Mouse (Mus musculus): ENCODE results near the gene Mfsd11. TPM values are rescaled to one million over a fixed set of nuclear protein-coding genes. Genes with fewer than 3 reads are reported as not detected.
"Not testable (repeated sequence)": the region's sequence is repeated elsewhere in the genome, so short reads cannot be mapped to it uniquely, and the experiment has no call there.

The Mfsd11 gene
- polyA plus RNA-seq, 1 experiment from 2014 or later, result 31.9 TPM

- H3K27me3 ChIP-seq (ENCODE audit: control insufficient read depth, insufficient read depth, low read length), result no peaks in the 10 kb centered on the region
- H3K27ac ChIP-seq (replicated peaks in 1 of 2; ENCODE audit: control insufficient read depth in 1 of 2, insufficient read depth in 1 of 2, low read depth in 2 of 2, low read length in 2 of 2), result peak overlapping the region; percentile 89 to 91; a peak in 2 of 4 replicates
- peaks cover 3% of the 10 kb centered on the region; the same call in 1 of the 2 replicates for H3K36me3 ChIP-seq (ENCODE audit: control insufficient read depth, insufficient read depth, low read length)
- peaks cover 39 to 59% of the 10 kb centered on the region in 2 experiments for H3K4me1 ChIP-seq (ENCODE audit: control insufficient read depth in 2 of 2, insufficient read depth in 2 of 2, low read length in 2 of 2)
- no peak for ATAC-seq (ENCODE audit: insufficient number of reproducible peaks, insufficient read depth, low FRiP score, low read depth)
- no peak overlapping the region for H3K4me3 ChIP-seq (ENCODE audit: control insufficient read depth in 1 of 2, insufficient read depth in 1 of 2, low read depth in 1 of 2, low read length in 2 of 2)
- 87% methylated on average over 10 of the region's 10 CpGs for WGBS
- peak overlapping the region; percentile 47 for H3K4me2 ChIP-seq (ENCODE audit: low read length)
- H3K9ac ChIP-seq (ENCODE audit: low read length), result peak overlapping the region; percentile 52; the same call in 1 of the 2 replicates
- no peaks in the 10 kb centered on the region for H3K9me3 ChIP-seq (ENCODE audit: control insufficient read depth, low read length)
Observed at GRCm38 (mm10) chr11:116822626-116823025, 29.6 kb upstream of the Mfsd11 start.

- ATAC-seq (ENCODE audit: insufficient number of reproducible peaks, insufficient read depth, low FRiP score, low read depth), result no peak
- Histone ChIP-seq H3K4me2 (ENCODE audit: low read length) (no peak overlapping the region), H3K36me3 (ENCODE audit: control insufficient read depth, insufficient read depth, low read length) (peaks cover 3% of the 10 kb centered on the region; the same call in 1 of the 2 replicates), H3K27me3 (ENCODE audit: control insufficient read depth, insufficient read depth, low read length) (no peaks in the 10 kb centered on the region), H3K27ac (replicated peaks in 1 of 2; ENCODE audit: control insufficient read depth in 1 of 2, insufficient read depth in 1 of 2, low read depth in 2 of 2, low read length in 2 of 2) (no peak overlapping the region), H3K4me1 (ENCODE audit: control insufficient read depth in 2 of 2, insufficient read depth in 2 of 2, low read length in 2 of 2) (peaks cover 39 to 62% of the 10 kb centered on the region in 2 experiments), H3K4me3 (ENCODE audit: control insufficient read depth in 1 of 2, insufficient read depth in 1 of 2, low read depth in 1 of 2, low read length in 2 of 2) (no peak overlapping the region), H3K9me3 (ENCODE audit: control insufficient read depth, low read length) (no peaks in the 10 kb centered on the region), H3K9ac (ENCODE audit: low read length) (no peak overlapping the region)
- WGBS, result 100% methylated on average over 2 of the region's 2 CpGs
Observed at GRCm38 (mm10) chr11:116823255-116823654, 29.0 kb upstream of the Mfsd11 start.

GRCm38 (mm10) chr11:116823885-116824284 lies 28.4 kb upstream of the Mfsd11 start:
- H3K4me1 ChIP-seq (ENCODE audit: control insufficient read depth in 2 of 2, insufficient read depth in 2 of 2, low read length in 2 of 2), result peaks cover 41 to 64% of the 10 kb centered on the region in 2 experiments

GRCm38 (mm10) chr11:116825230-116825629 lies 27.0 kb upstream of the Mfsd11 start:
- peak overlapping the region in 1 of 2 experiments; percentile 19; a peak in 1 of 4 replicates for H3K27ac ChIP-seq (replicated peaks in 1 of 2; ENCODE audit: control insufficient read depth in 1 of 2, insufficient read depth in 1 of 2, low read depth in 2 of 2, low read length in 2 of 2)
- no peaks in the 10 kb centered on the region for H3K9me3 ChIP-seq (ENCODE audit: control insufficient read depth, low read length)
- no peaks in the 10 kb centered on the region for H3K27me3 ChIP-seq (ENCODE audit: control insufficient read depth, insufficient read depth, low read length)
- H3K4me3 ChIP-seq (ENCODE audit: control insufficient read depth in 1 of 2, insufficient read depth in 1 of 2, low read depth in 1 of 2, low read length in 2 of 2), result no peak overlapping the region
- peaks cover 37 to 55% of the 10 kb centered on the region in 2 experiments for H3K4me1 ChIP-seq (ENCODE audit: control insufficient read depth in 2 of 2, insufficient read depth in 2 of 2, low read length in 2 of 2)
- ATAC-seq (ENCODE audit: insufficient number of reproducible peaks, insufficient read depth, low FRiP score, low read depth), result no peak
- 64% methylated on average over 5 of the region's 5 CpGs for WGBS
- no peak overlapping the region for H3K9ac ChIP-seq (ENCODE audit: low read length)
- H3K36me3 ChIP-seq (ENCODE audit: control insufficient read depth, insufficient read depth, low read length), result peaks cover 3% of the 10 kb centered on the region; the same call in 1 of the 2 replicates
- H3K4me2 ChIP-seq (ENCODE audit: low read length), result peak overlapping the region; percentile 24

More at GRCm38 (mm10) chr11:116823885-116824284, 28.4 kb upstream of the Mfsd11 start:
- WGBS, result 92% methylated on average over 10 of the region's 10 CpGs
- not testable (repeated sequence) for H3K4me3 ChIP-seq (ENCODE audit: control insufficient read depth in 1 of 2, insufficient read depth in 1 of 2, low read depth in 1 of 2, low read length in 2 of 2); H3K4me2 ChIP-seq (ENCODE audit: low read length); H3K27ac ChIP-seq (replicated peaks in 1 of 2; ENCODE audit: control insufficient read depth in 1 of 2, insufficient read depth in 1 of 2, low read depth in 2 of 2, low read length in 2 of 2); ATAC-seq (ENCODE audit: insufficient number of reproducible peaks, insufficient read depth, low FRiP score, low read depth); H3K9me3 ChIP-seq (ENCODE audit: control insufficient read depth, low read length); H3K36me3 ChIP-seq (ENCODE audit: control insufficient read depth, insufficient read depth, low read length); H3K27me3 ChIP-seq (ENCODE audit: control insufficient read depth, insufficient read depth, low read length); H3K9ac ChIP-seq (ENCODE audit: low read length)

- Histone ChIP-seq H3K4me1 (ENCODE audit: control insufficient read depth in 2 of 2, insufficient read depth in 2 of 2, low read length in 2 of 2) (peaks cover 23 to 40% of the 10 kb centered on the region in 2 experiments), H3K27me3 (ENCODE audit: control insufficient read depth, insufficient read depth, low read length) (no peaks in the 10 kb centered on the region), H3K9ac (ENCODE audit: low read length) (peak overlapping the region; percentile 90), H3K4me3 (ENCODE audit: control insufficient read depth in 1 of 2, insufficient read depth in 1 of 2, low read depth in 1 of 2, low read length in 2 of 2) (peak overlapping the region; percentile 60 to 67), H3K36me3 (ENCODE audit: control insufficient read depth, insufficient read depth, low read length) (peaks cover 9% of the 10 kb centered on the region; the same call in 1 of the 2 replicates), H3K9me3 (ENCODE audit: control insufficient read depth, low read length) (no peaks in the 10 kb centered on the region), H3K4me2 (ENCODE audit: low read length) (peak overlapping the region; percentile 77), H3K27ac (replicated peaks in 1 of 2; ENCODE audit: control insufficient read depth in 1 of 2, insufficient read depth in 1 of 2, low read depth in 2 of 2, low read length in 2 of 2) (peak overlapping the region in 1 of 2 experiments; percentile 73; a peak in 2 of 4 replicates)
- 0 out of 2 replicates have a peak, but pooled peaks have one; percentile 0 for ATAC-seq (ENCODE audit: insufficient number of reproducible peaks, insufficient read depth, low FRiP score, low read depth)
- 37% methylated on average over 17 of the region's 17 CpGs for WGBS
Observed at GRCm38 (mm10) chr11:116826550-116827504, 25.4 kb upstream of the Mfsd11 start.

- Histone ChIP-seq H3K27ac (replicated peaks in 1 of 2; ENCODE audit: control insufficient read depth in 1 of 2, insufficient read depth in 1 of 2, low read depth in 2 of 2, low read length in 2 of 2) (peak within 1 kb of the TSS; percentile 6 to 73; a peak in 3 of 4 replicates), H3K4me1 (ENCODE audit: control insufficient read depth in 2 of 2, insufficient read depth in 2 of 2, low read length in 2 of 2) (peaks cover 16 to 32% of the 10 kb centered on the region in 2 experiments), H3K27me3 (ENCODE audit: control insufficient read depth, insufficient read depth, low read length) (no peaks in the 10 kb centered on the region), H3K36me3 (ENCODE audit: control insufficient read depth, insufficient read depth, low read length) (peaks cover 14% of the 10 kb centered on the region), H3K4me3 (ENCODE audit: control insufficient read depth in 1 of 2, insufficient read depth in 1 of 2, low read depth in 1 of 2, low read length in 2 of 2) (peak within 1 kb of the TSS; percentile 60 to 67), H3K9ac (ENCODE audit: low read length) (peak within 1 kb of the TSS; percentile 90), H3K4me2 (ENCODE audit: low read length) (peak within 1 kb of the TSS; percentile 77), H3K9me3 (ENCODE audit: control insufficient read depth, low read length) (no peaks in the 10 kb centered on the region)
- under 1% methylated on average over 70 of the region's 71 CpGs for WGBS
- peak; percentile 56 for ATAC-seq (ENCODE audit: insufficient number of reproducible peaks, insufficient read depth, low FRiP score, low read depth)
Observed at GRCm38 (mm10) chr11:116827534-116828165, 24.6 kb upstream of the Mfsd11 start, which contains the start of gene Mxra7. TSS of gene Mxra7 (minus strand) at chr11:116828046.

- 50% methylated on average over 3 of the region's 4 CpGs for WGBS
- Histone ChIP-seq H3K4me3 (ENCODE audit: control insufficient read depth in 1 of 2, insufficient read depth in 1 of 2, low read depth in 1 of 2, low read length in 2 of 2) (no peak overlapping the region), H3K9me3 (ENCODE audit: control insufficient read depth, low read length) (no peaks in the 10 kb centered on the region), H3K4me2 (ENCODE audit: low read length) (no peak overlapping the region), H3K4me1 (ENCODE audit: control insufficient read depth in 2 of 2, insufficient read depth in 2 of 2, low read length in 2 of 2) (peaks cover 3 to 10% of the 10 kb centered on the region in 2 experiments; a peak in 3 of 4 replicates), H3K27me3 (ENCODE audit: control insufficient read depth, insufficient read depth, low read length) (no peaks in the 10 kb centered on the region), H3K36me3 (ENCODE audit: control insufficient read depth, insufficient read depth, low read length) (peaks cover 57% of the 10 kb centered on the region), H3K27ac (replicated peaks in 1 of 2; ENCODE audit: control insufficient read depth in 1 of 2, insufficient read depth in 1 of 2, low read depth in 2 of 2, low read length in 2 of 2) (no peak overlapping the region), H3K9ac (ENCODE audit: low read length) (no peak overlapping the region)
- no peak for ATAC-seq (ENCODE audit: insufficient number of reproducible peaks, insufficient read depth, low FRiP score, low read depth)
Observed at GRCm38 (mm10) chr11:116832172-116832685, 20.0 kb upstream of the Mfsd11 start.
